Mouse (Mus musculus): ENCODE measurements around the gene Gm3402. TPM values are rescaled to one million over a fixed set of nuclear protein-coding genes. Genes with fewer than 3 reads are reported as not detected.
"Not testable (repeated sequence)": the region's sequence is repeated elsewhere in the genome, so short reads cannot be mapped to it uniquely, and the experiment has no call there.

Gm3402 gene
- polyA plus RNA-seq, 1 experiment from 2014 or later, result not detected

DNA sequence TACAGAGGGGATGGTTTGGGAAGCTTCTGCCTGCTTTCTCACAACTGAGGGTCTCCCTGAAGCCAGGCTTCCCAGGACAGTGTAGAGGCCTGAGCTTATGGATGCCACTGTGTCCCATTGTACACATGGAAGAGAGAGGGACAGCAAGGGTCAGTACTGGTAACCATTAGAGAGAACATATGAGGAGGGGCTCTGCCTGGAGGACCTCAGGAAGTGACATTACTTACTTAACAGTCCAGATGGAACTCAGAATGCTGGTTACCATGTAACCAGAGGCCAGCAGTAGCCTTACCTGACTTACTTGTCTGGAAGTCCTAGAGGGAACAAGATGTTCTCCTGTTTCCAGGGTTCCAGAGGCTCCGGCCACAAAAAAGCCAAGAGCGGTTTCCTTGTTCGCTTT, 41.9 kb downstream of the Gm3402 start, which contains the start of gene Gm3415:
TSS of gene Gm3415 (plus strand) at position 301 of the 400 bp plus-strand sequence.
- not testable (repeated sequence) for H3K4me3 ChIP-seq; H3K27ac ChIP-seq; H3K27me3 ChIP-seq; H3K4me1 ChIP-seq; H3K9ac ChIP-seq; H3K36me3 ChIP-seq (ENCODE audit: poor library complexity, severe bottlenecking); ATAC-seq; H3K4me2 ChIP-seq; H3K9me3 ChIP-seq (replicated peaks)
- no CpG with 5 or more reads among the region's 3 CpGs for WGBS

GRCm38 (mm10) chr5:146564259-146564658, 50.3 kb downstream of the Gm3402 start:
- Histone ChIP-seq H3K9me3 (replicated peaks) (no peaks in the 10 kb centered on the region), H3K36me3 (ENCODE audit: poor library complexity, severe bottlenecking) (no peaks in the 10 kb centered on the region), H3K4me1 (no peaks in the 10 kb centered on the region), H3K4me2 (no peak overlapping the region), H3K27ac (no peak overlapping the region), H3K4me3 (no peak overlapping the region), H3K27me3 (no peaks in the 10 kb centered on the region), H3K9ac (no peak overlapping the region)
- no peak for ATAC-seq
- 87% methylated on average over 1 of the region's 1 CpGs for WGBS

Other genes with a start within 250 kb of the Gm3402 start
- 7.3 and 8.9 TPM in 2 replicates for gene Wasf3, start 129.1 kb upstream of the Gm3402 start, polyA plus RNA-seq (2015; fragmentation: Nextera tagmentation; extraction: Ambion mirVana)
- gene Gm6408, start 32.2 kb upstream of the Gm3402 start, polyA plus RNA-seq (2015; fragmentation: Nextera tagmentation; extraction: Ambion mirVana), result not detected in 2 replicates
- gene Gm6370, start 22.8 kb upstream of the Gm3402 start, polyA plus RNA-seq (2015; fragmentation: Nextera tagmentation; extraction: Ambion mirVana), result not detected in 2 replicates
- not detected in 2 replicates for gene 4930449I24Rik, start 11.7 kb upstream of the Gm3402 start, polyA plus RNA-seq (2015; fragmentation: Nextera tagmentation; extraction: Ambion mirVana)
- not detected in 2 replicates for gene Gm3404, start 11.7 kb downstream of the Gm3402 start, polyA plus RNA-seq (2015; fragmentation: Nextera tagmentation; extraction: Ambion mirVana)
- not detected in 2 replicates for gene Gm3409, start 23.5 kb downstream of the Gm3402 start, polyA plus RNA-seq (2015; fragmentation: Nextera tagmentation; extraction: Ambion mirVana)
- gene Gm3415, start 42.0 kb downstream of the Gm3402 start, polyA plus RNA-seq (2015; fragmentation: Nextera tagmentation; extraction: Ambion mirVana), result not detected in 2 replicates
- gene Gpr12, start 71.1 kb downstream of the Gm3402 start, polyA plus RNA-seq (2015; fragmentation: Nextera tagmentation; extraction: Ambion mirVana), result 6.0 and 6.7 TPM in 2 replicates